Mouse (Mus musculus) heart, embryonic 15.5 days (tissue): ENCODE measurements around the gene Mfsd2b. TPM values are rescaled to one million over a fixed set of nuclear protein-coding genes. Genes with fewer than 3 reads are reported as not detected.
"Not testable (repeated sequence)": the region's sequence is repeated elsewhere in the genome, so short reads cannot be mapped to it uniquely, and the experiment has no call there.

Experiments
- ATAC-seq: fragments of 200-750 bp; cut with Nextera tagmentation; replicated peaks from 2 replicates; pipeline ENCODE4 v1.8.0; 2017; ENCODE audit warnings: low read depth, moderate TSS enrichment; ENCODE audit not compliant: insufficient number of reproducible peaks, insufficient read depth, low FRiP score
- H3K27ac ChIP-seq: fragments of 300-500 bp; sonication (generic); 2 replicates; pipeline ENCODE4 v1.5.1; 2015; ENCODE audit warnings: mild to moderate bottlenecking, inconsistent platforms
- H3K27me3 ChIP-seq: fragments of 300-500 bp; sonication (generic); 2 replicates; pipeline ENCODE4 v1.6.1; 2015; ENCODE audit warnings: inconsistent platforms
- H3K36me3 ChIP-seq: fragments of 300-500 bp; sonication (generic); 2 replicates; pipeline ENCODE4 v1.6.1; 2015; ENCODE audit warnings: mild to moderate bottlenecking, inconsistent platforms
- H3K4me1 ChIP-seq: fragments of 300-500 bp; sonication (generic); replicated peaks from 2 replicates; pipeline ENCODE4 v1.6.1; 2015; ENCODE audit warnings: inconsistent platforms
- H3K4me2 ChIP-seq: fragments of 300-500 bp; sonication (generic); 2 replicates; pipeline ENCODE4 v1.6.1; 2015; ENCODE audit warnings: inconsistent platforms, mild to moderate bottlenecking, moderate library complexity
- H3K4me3 ChIP-seq: fragments of 300-500 bp; sonication (generic); 2 replicates; pipeline ENCODE4 v1.5.1; 2015; ENCODE audit warnings: mild to moderate bottlenecking, inconsistent platforms
- H3K9ac ChIP-seq: fragments of 300-500 bp; sonication (generic); 2 replicates; pipeline ENCODE4 v1.6.1; 2015; ENCODE audit warnings: mild to moderate bottlenecking, inconsistent platforms
- H3K9me3 ChIP-seq: fragments of 300-500 bp; sonication (generic); replicated peaks from 2 replicates; pipeline ENCODE4 v1.6.1; 2016; ENCODE audit warnings: inconsistent platforms
- WGBS: fragments of 180-500 bp; shearing (Covaris S2); methylation state at CpG from one replicate; pipeline ENCODE4 v1.1.7; 2015; ENCODE audit warnings: mixed read lengths; 5-methylcytosine and 5-hydroxymethylcytosine counted together
- polyA plus RNA-seq: library from polyadenylated mRNA; unstranded; fragments of >200 nt; fragmentation: Nextera tagmentation; extraction: Ambion mirVana; gene quantifications from 2 replicates; pipeline ENCODE4 v1.2.1, GENCODE M21; 2015

Mfsd2b gene
- polyA plus RNA-seq, 1 experiment from 2014 or later = 1.4 TPM

DNA sequence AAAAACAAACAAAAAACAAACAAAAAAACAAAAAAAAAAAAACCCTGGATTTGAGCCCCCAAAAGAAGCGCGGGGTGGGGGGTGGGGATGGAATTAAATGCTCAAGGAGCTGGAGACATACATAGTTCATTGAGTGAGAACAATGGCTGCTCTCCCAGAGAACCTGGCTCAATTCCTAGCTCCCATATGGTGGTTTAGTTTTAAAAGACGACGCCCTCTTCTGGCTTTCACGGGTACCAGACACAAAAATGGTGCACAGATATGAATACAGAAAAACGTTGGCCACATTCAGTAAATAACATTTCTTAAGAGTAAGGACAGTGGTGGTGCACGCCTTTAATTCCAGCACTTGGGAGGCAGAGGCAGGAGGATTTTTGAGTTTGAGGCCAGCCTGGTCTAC, 31.8 kb upstream of the Mfsd2b start:
- Histone ChIP-seq H3K4me1 (no peaks in the 10 kb centered on the region), H3K4me3 (no peak overlapping the region), H3K36me3 (0 out of 2 replicates have a peak, but pooled peaks cover 3% of the 10 kb centered on the region), H3K27me3 (no peaks in the 10 kb centered on the region), H3K27ac (no peak overlapping the region), H3K9me3 (no peaks in the 10 kb centered on the region), H3K4me2 (no peak overlapping the region), H3K9ac (no peak overlapping the region)
- WGBS = 79% methylated on average over 7 of the region's 7 CpGs
- no peak for ATAC-seq

DNA sequence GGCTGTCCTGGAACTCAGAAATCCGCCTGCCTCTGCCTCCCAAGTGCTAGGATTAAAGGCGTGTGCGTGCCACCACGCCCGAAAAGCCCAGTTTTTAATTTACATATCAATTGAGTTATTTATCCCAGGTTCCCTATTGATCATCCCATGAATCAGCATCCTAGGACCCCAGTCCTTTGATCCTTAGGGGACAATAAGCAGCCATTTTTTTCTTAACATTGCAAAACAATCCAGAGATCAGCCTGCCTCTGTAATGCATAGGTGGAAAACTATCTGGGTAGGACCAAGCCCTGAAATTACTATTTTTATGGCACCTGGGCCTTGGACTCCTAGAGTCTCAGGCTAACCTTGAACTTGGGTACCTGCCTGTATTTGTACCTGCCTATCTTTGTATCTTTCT, 23.9 kb upstream of the Mfsd2b start:
- H3K4me2 ChIP-seq = no peak overlapping the region
- no peak overlapping the region for H3K9ac ChIP-seq
- 96% methylated on average over 5 of the region's 5 CpGs for WGBS
- H3K4me3 ChIP-seq = no peak overlapping the region
- no peaks in the 10 kb centered on the region for H3K4me1 ChIP-seq
- ATAC-seq = no peak
- peaks cover 9% of the 10 kb centered on the region for H3K36me3 ChIP-seq
- no peaks in the 10 kb centered on the region for H3K27me3 ChIP-seq
- H3K9me3 ChIP-seq = no peaks in the 10 kb centered on the region; the same call in 1 of the 2 replicates
- no peak overlapping the region for H3K27ac ChIP-seq

DNA sequence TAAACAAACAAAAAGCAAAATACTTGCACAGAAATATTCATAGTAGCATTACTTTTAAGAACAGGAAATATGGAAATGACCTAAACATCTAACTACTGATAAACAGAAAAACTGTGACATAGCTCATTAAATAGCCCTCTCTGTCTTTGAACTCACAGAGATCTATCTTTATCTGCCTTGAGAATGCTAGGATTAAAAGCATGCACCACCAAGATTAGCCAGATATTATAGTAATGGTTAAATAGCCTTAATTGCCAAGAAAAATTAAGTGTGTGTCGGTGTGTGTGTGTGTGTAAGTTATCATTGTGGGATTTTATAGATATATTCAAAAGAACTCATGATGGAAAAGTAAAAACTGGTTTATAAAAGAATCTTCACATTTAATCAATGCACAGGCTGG, 15.7 kb upstream of the Mfsd2b start:
- H3K9ac ChIP-seq = no peak overlapping the region
- H3K27me3 ChIP-seq = no peaks in the 10 kb centered on the region
- ATAC-seq = no peak
- peaks cover 4% of the 10 kb centered on the region for H3K4me1 ChIP-seq
- 84% methylated on average over 1 of the region's 1 CpGs for WGBS
- peaks cover 12% of the 10 kb centered on the region for H3K36me3 ChIP-seq
- no peak overlapping the region for H3K4me2 ChIP-seq
- no peak overlapping the region for H3K27ac ChIP-seq
- no peak overlapping the region for H3K4me3 ChIP-seq
- no peaks in the 10 kb centered on the region for H3K9me3 ChIP-seq

DNA sequence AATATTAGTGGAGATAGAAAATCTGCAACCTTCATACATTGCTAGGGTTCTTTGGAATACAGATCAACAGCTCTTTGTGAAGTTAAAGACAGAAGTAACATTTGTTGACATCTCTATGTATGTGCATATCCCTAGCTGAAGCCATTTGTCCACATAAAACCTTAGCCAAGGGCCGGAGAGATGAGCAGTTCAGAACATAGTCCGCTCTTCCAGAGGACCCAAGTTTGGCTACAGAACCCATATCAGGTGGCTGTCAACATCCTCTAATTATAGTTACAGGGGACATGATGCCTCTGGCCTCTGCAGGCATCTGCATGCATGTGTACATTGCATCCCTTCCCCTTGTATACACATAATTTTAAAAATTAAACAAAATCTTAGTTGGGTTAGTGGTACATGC, 15.1 kb upstream of the Mfsd2b start:
- Histone ChIP-seq H3K36me3 (peaks cover 9% of the 10 kb centered on the region), H3K27ac (no peak overlapping the region), H3K27me3 (no peaks in the 10 kb centered on the region), H3K9ac (no peak overlapping the region), H3K4me3 (no peak overlapping the region), H3K9me3 (no peaks in the 10 kb centered on the region), H3K4me1 (peaks cover 4% of the 10 kb centered on the region), H3K4me2 (no peak overlapping the region)
- WGBS = 58% methylated on average over 2 of the region's 2 CpGs
- no peak for ATAC-seq

DNA sequence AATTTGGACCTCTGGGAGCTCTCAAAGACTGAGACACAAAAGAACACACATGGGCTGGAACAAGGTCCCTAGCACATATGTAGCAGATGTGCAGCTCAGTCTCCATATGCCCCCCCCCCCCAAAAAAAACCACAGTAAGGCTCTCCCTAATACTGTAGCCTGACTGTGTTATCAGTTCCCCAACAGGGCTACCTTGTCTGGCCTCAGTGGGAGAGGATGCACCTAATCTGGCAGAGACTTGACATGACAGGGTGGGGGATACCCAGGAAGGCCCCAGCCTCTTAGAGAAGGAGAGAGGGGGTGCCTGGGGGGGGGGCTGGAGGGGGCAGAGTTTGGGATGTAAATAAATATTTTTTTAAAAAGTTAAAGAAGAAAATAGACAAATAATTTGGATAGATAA, 14.6 kb upstream of the Mfsd2b start:
- H3K9ac ChIP-seq = no peak overlapping the region
- no peak for ATAC-seq
- H3K4me3 ChIP-seq = no peak overlapping the region
- H3K9me3 ChIP-seq = no peaks in the 10 kb centered on the region
- no peak overlapping the region for H3K4me2 ChIP-seq
- peaks cover 4% of the 10 kb centered on the region for H3K4me1 ChIP-seq
- H3K27ac ChIP-seq = no peak overlapping the region
- peaks cover 5% of the 10 kb centered on the region; the same call in 1 of the 2 replicates for H3K36me3 ChIP-seq
- H3K27me3 ChIP-seq = no peaks in the 10 kb centered on the region

DNA sequence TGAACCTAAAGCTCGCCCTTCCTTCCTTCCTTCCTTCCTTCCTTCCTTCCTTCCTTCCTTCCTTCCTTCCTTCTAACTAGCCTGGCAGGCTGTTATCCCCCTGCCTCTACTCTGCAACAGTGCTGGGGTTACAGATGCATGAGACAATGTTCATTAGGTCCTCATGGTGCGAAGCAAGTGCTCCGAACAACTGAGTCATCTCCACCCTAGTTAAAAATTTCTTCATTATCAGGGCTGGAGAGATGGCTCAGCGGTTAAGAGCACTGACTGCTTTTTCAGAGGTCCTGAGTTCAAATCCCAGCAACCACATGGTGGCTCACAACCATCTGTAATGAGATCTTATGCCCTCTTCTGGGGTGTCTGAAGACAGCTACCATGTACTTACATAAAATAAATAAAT, 12.4 kb upstream of the Mfsd2b start:
- not testable (repeated sequence) for H3K27me3 ChIP-seq, ATAC-seq, H3K27ac ChIP-seq, H3K4me2 ChIP-seq, H3K4me3 ChIP-seq, H3K9ac ChIP-seq, H3K9me3 ChIP-seq, H3K4me1 ChIP-seq
- peaks cover 13% of the 10 kb centered on the region for H3K36me3 ChIP-seq
- 94% methylated on average over 4 of the region's 4 CpGs for WGBS

DNA sequence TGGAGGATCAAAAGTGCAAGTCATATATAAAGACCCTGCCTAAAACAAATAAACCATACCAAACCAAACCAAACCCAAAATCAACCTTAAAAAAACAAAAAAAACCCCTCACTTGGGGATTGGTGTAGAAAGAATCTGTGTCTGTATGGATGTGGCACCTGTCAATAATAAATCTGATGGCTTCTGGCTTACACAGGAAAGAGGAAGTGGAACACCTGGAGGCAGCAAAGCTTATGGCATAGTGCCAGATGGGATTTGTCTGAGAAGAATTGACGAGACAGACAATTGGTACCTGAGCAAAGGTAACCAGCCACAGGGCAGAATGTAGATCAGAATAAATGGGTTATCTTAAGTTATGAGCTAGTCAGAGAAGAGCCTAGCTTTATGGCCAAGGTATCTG, 10.9 kb upstream of the Mfsd2b start:
- no peak for ATAC-seq
- Histone ChIP-seq H3K4me2 (no peak overlapping the region), H3K27ac (no peak overlapping the region), H3K36me3 (peaks cover 11% of the 10 kb centered on the region), H3K9me3 (no peaks in the 10 kb centered on the region), H3K27me3 (no peaks in the 10 kb centered on the region), H3K4me3 (no peak overlapping the region), H3K4me1 (peaks cover 4% of the 10 kb centered on the region), H3K9ac (no peak overlapping the region)
- WGBS = 76% methylated on average over 1 of the region's 1 CpGs

DNA sequence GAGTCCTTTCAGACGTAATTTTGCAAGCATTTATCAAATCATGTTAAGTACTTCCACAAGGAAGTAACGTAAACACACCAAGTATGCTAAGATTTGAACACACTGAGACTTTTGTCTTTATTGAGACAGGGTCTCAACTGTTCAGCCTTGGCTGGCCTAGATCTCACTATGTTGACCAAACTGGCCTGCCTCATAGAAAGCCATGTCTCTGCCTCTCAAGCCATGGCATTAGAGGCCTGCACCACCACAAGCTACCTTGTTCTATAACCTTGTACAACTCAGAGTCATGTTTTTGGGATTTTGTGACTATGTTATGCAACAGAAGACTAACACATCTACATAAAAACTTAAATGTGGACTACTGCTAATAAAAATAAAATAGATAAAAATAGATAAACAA, 7.9 kb upstream of the Mfsd2b start:
- Histone ChIP-seq H3K36me3 (peaks cover 24% of the 10 kb centered on the region), H3K9ac (no peak overlapping the region), H3K4me1 (no peaks in the 10 kb centered on the region), H3K27me3 (no peaks in the 10 kb centered on the region), H3K27ac (no peak overlapping the region), H3K9me3 (no peaks in the 10 kb centered on the region), H3K4me2 (no peak overlapping the region), H3K4me3 (no peak overlapping the region)
- ATAC-seq = no peak
- 80% methylated on average over 2 of the region's 2 CpGs for WGBS

DNA sequence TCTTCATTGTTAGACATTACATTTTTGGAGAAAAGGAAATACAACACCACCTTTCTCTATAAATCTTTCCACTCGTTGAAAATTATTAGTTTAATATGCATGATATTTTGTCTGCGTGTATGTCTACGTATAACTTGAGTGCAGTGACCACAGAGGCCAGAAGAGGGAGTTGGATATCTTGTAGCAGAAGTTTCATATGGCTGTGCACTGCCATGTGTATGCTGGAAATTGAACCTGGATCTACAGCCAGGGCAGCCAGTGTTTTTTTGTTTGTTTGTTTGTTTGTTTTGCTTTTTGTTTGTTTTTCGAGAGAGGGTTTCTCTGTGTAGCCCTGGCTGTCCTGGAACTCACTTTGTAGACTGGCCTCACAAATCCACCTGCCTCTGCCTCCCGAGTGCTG, 4.9 kb upstream of the Mfsd2b start:
- Histone ChIP-seq H3K9ac (no peak overlapping the region), H3K9me3 (no peaks in the 10 kb centered on the region), H3K4me3 (no peak overlapping the region), H3K27me3 (no peaks in the 10 kb centered on the region), H3K27ac (no peak overlapping the region), H3K36me3 (peaks cover 24% of the 10 kb centered on the region), H3K4me1 (peaks cover 11% of the 10 kb centered on the region), H3K4me2 (no peak overlapping the region)
- no peak for ATAC-seq
- WGBS = 91% methylated on average over 5 of the region's 5 CpGs

DNA sequence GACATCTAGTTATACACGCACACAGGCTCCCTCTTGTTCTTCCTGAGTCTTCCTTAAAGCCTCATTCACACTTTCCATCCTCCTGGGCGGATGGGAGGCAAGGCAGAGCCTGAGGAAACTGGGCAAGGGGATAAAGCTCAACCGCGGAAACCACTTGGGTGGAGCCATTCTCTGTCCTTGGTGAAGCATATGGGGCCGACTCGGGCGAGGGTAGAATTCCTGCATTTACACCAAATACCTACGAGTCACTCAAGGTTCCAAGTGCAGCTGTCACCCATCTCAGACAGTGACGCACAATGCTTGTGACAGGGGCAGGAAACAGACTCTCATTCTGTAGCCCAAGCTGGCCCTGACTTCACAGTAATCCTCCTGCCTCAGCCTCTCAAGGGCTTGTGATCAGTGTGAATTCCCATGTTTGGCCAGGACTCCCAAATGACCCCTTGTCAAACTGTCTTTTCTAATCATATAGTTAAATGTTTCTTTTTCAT, 4.2 kb upstream of the Mfsd2b start:
- Histone ChIP-seq H3K36me3 (peaks cover 24% of the 10 kb centered on the region), H3K9ac (no peak overlapping the region), H3K9me3 (no peaks in the 10 kb centered on the region), H3K4me2 (no peak overlapping the region), H3K4me1 (peaks cover 17% of the 10 kb centered on the region), H3K4me3 (no peak overlapping the region), H3K27me3 (no peaks in the 10 kb centered on the region), H3K27ac (no peak overlapping the region)
- WGBS = 71% methylated on average over 9 of the region's 9 CpGs
- no peak for ATAC-seq

DNA sequence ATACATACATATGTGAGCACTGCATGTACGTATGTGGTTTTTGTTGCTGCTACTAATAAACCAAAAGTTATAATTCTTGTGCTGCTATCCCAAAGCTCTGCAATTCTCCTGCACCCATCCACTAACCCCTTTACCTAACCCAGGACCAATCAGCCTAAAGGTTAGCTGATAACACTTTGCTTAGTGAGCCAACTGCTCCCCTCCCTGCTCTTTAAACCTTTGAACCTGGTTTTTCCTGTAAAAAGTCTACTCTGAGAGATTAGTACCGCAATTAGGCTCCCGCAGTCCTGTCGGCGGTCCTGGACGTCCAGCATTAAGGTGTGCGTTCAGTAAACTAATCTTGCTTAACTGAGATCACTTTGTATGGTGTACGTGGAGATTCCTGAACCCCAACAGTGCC, 1.5 kb upstream of the Mfsd2b start:
- Histone ChIP-seq H3K4me1 (peaks cover 24% of the 10 kb centered on the region), H3K9ac (no peak overlapping the region), H3K27me3 (no peaks in the 10 kb centered on the region), H3K36me3 (peaks cover 13% of the 10 kb centered on the region), H3K4me3 (no peak overlapping the region), H3K27ac (no peak overlapping the region), H3K9me3 (no peaks in the 10 kb centered on the region), H3K4me2 (no peak overlapping the region)
- 85% methylated on average over 8 of the region's 8 CpGs for whole genome bisulfite sequencing
- ATAC-seq = no peak

DNA sequence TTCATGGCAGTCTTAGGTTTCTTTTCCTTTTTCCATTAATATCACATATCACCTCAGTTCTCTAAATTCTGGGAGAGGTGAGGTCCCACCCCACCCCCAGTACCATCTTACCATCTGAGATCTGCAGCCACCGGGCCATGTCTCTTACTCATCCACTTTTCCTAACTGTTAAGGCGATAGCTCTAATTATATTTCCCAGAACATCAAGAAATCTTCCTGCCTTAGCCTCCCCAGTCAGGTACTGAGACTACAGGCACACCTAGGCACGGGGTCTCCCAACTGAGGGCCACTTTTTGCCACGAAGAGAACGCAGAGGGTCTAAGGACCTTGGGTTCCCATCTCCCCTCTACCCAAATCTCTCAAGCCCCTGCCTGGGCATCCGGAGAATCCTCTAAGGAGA, 628 bp downstream of the Mfsd2b start:
- Histone ChIP-seq H3K9me3 (no peaks in the 10 kb centered on the region), H3K4me3 (peak overlapping the region; percentile 46), H3K4me1 (peaks cover 28% of the 10 kb centered on the region), H3K27ac (no peak overlapping the region), H3K36me3 (no peaks in the 10 kb centered on the region), H3K27me3 (no peaks in the 10 kb centered on the region), H3K9ac (no peak overlapping the region; the same call in 1 of the 2 replicates), H3K4me2 (peak overlapping the region; percentile 89)
- WGBS = 70% methylated on average over 6 of the region's 6 CpGs
- ATAC-seq = no peak
